Mouse (Mus musculus) mature B cell (primary cell): ENCODE data around the gene Mpeg1.

Experiments used
- in situ Hi-C: fragments of 300-500 bp; cut with MboI; formaldehyde crosslinking; loops from 2 replicates; pipeline ENCODE4 v1.14.3; 2019

Mpeg1 gene

GRCm38 (mm10) chr19:12464127-12464526, 3.5 kb downstream of the Mpeg1 start:
- in situ Hi-C loops = loop anchor here (10.0 kb wide), 1 partner anchor 341 kb away; no protein-coding TSS in a partner anchor

DNA sequence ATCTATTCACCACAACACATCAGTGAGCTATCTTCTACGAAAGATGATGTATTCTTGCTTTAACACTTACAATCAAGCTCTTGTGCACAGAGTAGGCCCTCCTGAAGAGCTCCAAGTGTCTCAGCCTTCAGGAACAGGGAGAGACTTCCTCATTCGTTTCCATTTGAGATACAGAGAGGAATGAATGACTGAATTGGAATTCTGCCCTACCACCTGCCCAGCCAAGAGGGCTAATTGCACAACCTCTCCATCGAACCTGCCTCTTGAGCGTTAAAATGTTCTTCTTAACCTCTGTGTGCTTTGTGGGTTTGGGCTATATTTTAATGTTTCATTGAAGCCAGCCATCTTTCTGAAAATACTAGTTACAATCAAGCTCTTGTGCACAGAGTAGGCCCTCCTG, 4.1 kb downstream of the Mpeg1 start:
- in situ Hi-C loops = loop anchor here (10.0 kb wide), 1 partner anchor 340 kb away; no protein-coding TSS in a partner anchor

GRCm38 (mm10) chr19:12465530-12466144, 5.1 kb downstream of the Mpeg1 start:
- in situ Hi-C loops = loop anchor here (10.0 kb wide), 1 partner anchor 339 kb away; no protein-coding TSS in a partner anchor

DNA sequence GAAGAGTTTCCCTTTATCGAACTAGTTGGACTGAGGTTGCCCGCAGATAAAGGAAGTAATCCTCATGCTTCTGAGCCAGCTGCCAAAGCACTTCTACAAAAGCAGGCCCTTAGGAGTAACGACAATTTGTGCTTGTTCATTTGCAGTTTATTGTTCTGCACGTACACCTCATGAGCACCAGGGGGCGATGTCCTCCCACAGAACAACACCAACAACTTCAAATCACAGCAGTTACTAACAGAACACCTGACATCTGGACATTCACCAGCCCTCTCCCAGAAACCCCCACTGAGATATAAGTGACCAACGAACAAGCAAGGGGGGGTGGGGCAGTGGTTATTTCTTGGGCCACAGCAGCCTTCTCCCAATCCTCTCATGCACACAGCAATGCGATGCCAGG, 5.6 kb downstream of the Mpeg1 start:
- in situ Hi-C loops = loop anchor here (10.0 kb wide), 1 partner anchor 339 kb away; no protein-coding TSS in a partner anchor

GRCm38 (mm10) chr19:12467436-12467835, 6.9 kb downstream of the Mpeg1 start:
- in situ Hi-C loops = loop anchor here (10.0 kb wide), 1 partner anchor 337 kb away; no protein-coding TSS in a partner anchor

DNA sequence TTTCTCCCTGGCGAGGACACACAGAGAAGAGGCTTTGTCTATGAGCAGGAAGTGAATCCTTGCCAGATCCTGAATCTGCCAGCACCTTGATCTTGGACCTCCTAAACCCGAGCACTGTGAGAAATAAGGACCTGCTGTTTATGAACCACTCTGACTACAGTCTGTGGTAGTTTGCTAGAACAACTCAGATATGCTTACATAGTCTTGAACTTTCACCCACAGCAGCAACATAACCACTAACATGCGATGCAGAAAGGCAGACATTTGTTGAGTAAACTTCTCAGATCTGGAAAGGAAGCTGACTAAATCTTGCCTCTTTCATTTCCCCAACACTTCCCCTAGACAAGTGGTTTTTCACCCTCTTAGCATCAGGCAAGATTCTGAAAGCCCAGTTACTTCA, 11.3 kb downstream of the Mpeg1 start:
- in situ Hi-C loops = no loop called here

DNA sequence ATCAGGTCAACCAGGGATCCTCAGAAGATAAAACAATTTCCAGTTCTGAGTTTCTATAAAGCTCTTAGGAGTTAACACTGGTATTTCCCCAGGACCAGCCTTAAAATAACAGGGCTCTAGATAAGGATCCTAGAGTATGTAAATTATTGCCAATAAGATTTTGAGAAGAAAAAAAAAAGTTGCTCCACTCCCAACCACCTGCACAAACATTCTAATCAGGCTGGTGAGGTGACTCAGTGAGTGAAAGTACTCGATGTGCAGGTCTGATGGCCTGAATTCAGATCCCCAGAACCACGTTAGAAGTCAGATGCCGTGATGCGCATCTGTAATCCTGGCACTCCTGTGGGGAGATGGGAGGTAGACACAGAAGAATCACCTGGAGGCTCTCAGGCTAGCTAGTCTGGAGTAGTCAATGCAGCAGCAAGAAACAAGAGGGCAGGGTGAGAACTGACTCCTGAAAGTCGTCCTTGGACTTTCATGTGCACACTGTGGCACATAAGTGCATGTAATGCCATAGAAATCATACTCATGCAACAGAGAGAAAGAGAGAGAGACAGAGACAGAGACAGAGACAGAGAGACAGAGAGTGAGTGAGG, 11.9 kb downstream of the Mpeg1 start:
- in situ Hi-C loops = no loop called here

DNA sequence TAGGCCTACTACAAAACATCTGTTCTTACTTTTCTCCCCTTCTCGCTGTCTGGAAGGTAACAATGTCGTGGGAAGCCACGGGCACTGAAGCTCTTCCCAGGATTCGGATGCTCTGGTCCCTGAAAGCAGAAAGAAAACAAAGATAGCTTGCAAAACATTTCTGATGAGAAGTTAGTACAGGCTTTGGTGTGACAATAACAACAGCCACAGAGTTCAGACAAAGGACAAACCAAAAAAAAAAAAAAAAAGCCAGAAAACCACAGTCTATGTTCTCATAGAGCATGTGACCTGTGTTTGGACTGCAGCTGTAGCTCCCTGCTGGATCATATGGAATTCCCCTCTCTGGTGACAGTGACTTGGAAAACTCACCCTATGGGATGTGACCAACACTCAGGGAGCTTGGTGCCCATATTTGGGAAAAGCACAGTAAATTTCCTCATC, 12.6 kb downstream of the Mpeg1 start:
- in situ Hi-C loops = no loop called here

- in situ Hi-C loops = no loop called here
Measured at GRCm38 (mm10) chr19:12473951-12474350, 13.4 kb downstream of the Mpeg1 start.

GRCm38 (mm10) chr19:12475380-12476250, 15.0 kb downstream of the Mpeg1 start:
- in situ Hi-C loops = no loop called here

DNA sequence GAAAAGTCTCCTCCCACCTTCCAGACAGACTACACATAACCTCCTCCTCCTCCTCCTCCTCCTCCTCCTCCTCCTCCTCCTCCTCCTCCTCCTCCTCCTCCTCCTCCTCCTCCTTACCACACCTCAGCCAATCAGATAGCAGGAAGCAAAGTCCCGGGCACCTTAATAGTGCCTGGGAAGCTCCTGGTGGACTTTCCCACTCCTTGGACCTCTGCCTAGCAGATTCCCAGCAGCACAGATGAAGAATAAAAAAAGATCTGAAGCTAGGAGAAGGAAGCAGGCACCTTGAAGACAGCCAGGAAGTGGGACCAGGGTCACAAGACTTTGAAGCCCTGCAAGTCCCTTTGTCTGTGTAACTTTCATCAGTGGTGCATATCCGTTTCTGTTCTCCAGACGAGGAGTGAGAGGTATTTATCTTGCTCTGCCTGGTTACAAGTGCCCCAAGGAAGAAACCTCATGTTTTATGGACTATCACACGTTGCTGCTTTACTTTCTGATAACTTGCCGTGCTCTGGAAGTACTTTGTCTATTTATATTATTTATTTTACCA, 16.2 kb downstream of the Mpeg1 start:
- in situ Hi-C loops = no loop called here

GRCm38 (mm10) chr19:12478369-12478768, 17.8 kb downstream of the Mpeg1 start:
- in situ Hi-C loops = no loop called here

DNA sequence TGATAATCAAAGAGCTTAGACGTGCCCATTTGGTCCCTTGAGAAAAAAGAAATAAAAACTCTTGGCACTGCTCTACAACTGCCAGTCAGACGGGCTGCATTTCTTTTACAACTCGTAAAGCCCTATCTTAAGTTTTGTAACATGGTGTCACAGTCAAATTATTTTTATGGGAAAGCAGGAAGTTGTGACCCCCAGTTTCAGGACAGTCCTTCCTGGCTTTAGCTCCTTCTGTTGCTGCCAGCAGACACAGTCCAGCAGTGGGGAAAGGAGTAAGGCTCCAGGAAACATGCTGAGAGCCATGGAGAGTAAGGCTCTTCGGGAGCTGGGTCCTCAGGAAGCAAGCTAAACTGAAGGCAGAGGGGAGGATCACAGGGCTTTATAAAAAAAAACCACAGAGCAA, 23.2 kb downstream of the Mpeg1 start:
- in situ Hi-C loops = no loop called here

DNA sequence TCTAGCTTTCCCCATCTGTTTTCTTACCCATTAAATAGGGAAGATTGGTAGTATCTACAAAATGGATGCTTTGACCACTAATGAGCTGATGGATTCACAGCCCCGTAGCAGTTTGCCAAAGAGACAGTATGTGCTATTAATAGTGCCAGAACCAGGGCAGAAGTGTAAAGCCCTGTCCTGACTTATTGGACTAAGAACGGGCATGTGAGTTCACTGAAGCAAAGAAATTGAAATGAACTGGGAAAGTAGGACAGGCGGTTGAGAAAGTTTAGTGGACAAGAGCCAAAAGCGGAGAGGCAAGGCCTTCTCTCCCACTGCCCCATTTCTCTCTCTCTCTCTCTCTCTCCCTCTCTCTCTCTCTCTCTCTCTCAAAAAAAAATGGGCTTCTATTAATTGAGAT, 23.6 kb downstream of the Mpeg1 start:
- in situ Hi-C loops = no loop called here

GRCm38 (mm10) chr19:12485223-12485622, 24.6 kb downstream of the Mpeg1 start:
- in situ Hi-C loops = no loop called here

DNA sequence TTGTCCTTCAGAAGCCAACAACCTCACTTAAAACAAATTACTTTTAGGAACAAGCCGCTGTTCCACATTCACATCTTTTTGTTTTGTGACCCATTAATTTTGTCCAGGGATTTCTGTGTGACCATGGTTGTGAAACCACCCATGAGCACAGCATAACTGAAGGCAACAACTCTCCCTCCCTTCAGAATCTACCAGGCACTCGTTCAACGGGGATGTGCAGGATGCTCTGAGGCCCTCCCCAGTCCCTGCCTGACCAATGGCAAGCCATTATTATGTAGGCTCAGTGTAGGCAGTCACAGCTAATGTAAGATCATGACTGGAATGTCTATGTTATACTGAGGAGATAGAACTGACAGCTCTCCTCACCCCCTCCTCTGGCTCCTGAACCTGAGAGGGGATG, 25.1 kb downstream of the Mpeg1 start:
- in situ Hi-C loops = no loop called here

- in situ Hi-C loops = no loop called here
Measured at GRCm38 (mm10) chr19:12486875-12487274, 26.3 kb downstream of the Mpeg1 start.

- in situ Hi-C loops = no loop called here
Measured at GRCm38 (mm10) chr19:12487511-12488204, 27.1 kb downstream of the Mpeg1 start.

DNA sequence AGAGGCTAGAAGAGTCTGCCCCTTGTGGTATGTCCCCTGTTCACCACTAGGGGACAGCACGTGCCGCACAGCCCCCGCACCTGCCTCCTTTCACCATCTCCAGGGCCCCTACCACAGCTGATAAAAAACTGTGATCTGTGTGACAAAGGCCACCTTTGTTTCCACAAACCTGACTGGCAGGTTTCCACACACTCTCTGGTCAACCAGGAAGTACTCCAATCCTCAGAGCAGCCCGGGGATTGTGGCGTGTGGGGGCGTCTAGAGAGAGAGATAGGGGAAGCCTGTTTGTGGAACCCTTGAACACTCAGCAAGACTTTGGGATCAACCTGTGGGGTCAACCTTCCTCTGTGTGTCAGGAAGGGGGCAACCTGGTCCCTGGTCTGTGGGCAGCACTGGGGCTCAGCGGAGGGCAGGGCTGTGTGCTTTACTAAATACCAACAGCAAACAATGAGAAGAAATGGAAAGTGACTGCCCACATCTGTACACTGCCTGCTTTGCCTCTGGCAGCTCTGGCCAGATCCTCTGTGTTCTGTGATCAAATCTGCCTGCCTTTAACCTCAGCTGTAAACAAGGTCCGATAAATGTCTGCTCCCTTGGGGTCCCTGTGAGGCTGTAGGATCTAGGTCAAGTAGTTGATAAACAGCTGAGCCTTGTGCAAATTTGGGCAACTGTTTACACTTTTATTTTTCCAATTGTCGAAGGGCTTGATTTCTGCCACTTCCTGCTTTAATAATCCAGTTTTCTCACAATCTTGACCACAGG, 27.8 kb downstream of the Mpeg1 start:
- in situ Hi-C loops = no loop called here

- in situ Hi-C loops = no loop called here
Measured at GRCm38 (mm10) chr19:12488969-12489674, 28.5 kb downstream of the Mpeg1 start.
